Mouse (Mus musculus): ENCODE results near the gene Vnn1. TPM values are rescaled to one million over a fixed set of nuclear protein-coding genes. Genes with fewer than 3 reads are reported as not detected.
A peak's percentile ranks its signal among the peaks of the same experiment; 100 is the strongest.

Gene Vnn1
- under 1 TPM in 1 of 2 experiments, not detected in 1; 0.14 TPM for total RNA-seq (2021)
- long read RNA-seq, experiment 1, result 0 reads
- long read RNA-seq, experiment 2, result 0 reads

DNA sequence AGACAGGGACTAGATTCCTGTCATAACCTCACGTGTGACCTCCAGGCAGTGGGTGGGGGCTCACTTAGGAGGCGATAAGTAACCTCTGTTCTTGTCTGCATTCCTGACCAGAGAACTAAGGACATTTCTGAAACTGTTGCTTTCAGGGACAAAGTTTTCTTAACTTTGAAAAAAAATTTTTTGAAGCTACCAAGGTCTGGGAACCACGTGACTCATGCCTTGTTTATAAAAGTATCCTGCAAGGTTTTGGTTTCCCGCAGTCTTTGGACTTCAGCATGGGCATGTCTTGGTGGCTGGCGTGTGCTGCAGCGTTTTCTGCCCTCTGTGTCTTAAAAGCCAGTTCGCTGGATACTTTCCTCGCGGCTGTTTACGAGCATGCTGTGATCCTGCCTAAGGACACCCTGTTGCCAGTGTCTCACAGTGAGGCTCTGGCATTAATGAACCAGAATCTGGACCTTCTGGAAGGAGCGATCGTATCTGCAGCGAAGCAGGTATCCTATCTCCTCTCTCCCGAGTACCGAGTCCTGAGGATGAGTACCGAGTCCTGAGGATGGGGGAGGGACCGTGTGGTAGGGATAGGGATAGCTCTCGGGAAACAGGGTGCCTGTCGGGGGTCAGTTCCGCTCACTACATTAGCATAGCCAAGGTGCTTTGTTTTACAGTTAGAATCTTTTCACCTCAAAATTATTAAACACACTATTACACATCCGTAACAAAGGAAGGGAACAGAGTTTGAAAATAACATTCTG, at the start of gene Vnn1:
Gene Vnn1, plus strand, starts transcription at position 88 of the 749 bp plus-strand sequence.
- intact Hi-C loops (cut with DNase I), result no loop called here
- Histone ChIP-seq H3K27ac (no peak within 1 kb of the TSS), H3K4me3 (peak within 1 kb of the TSS; percentile 17)
- no peak for TF ChIP-seq CTCF (IDR thresholded peaks at IDR 0.05)
- DNase-seq (ENCODE audit: extremely low spot score in 1 of 2, low spot score in 2 of 2), result no peak

DNA sequence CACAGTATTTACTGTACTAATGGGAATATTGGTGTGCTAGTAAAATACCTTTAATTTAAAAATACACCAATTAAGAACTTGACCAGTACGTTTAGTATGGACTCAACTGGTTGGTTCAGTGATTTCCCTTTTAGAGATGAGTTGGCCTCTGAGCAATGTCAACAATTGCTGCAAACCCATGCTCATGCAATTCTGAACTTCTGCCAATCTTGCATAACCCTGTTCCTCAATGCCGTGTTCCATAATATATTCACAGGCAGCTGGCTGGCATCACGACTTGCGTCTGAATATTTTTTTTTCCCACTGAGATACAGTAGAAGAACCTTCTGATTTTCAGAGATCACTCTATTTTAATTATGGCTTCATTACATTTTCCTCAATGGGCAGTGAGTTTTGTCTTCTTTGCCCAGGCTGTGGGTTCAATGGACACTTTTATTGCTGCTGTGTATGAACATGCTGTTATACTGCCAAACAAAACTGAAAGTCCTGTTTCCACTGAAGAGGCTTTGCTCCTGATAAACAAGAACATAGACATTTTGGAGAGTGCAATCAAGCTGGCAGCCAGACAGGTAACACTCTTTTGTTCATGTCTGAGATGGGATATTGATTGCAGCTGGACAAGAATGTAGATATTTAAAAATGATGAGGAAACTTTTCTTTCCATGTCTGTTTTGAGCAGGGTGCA, 43.1 kb upstream of the Vnn1 start, which contains the start of gene Vnn3:
Gene Vnn3, plus strand, starts transcription at position 235 of the 685 bp plus-strand sequence.
- DNase-seq (ENCODE audit: extremely low spot score in 1 of 2, low spot score in 2 of 2), result no peak
- intact Hi-C loops (cut with DNase I), result no loop called here
- Histone ChIP-seq H3K4me3 (no peak within 1 kb of the TSS), H3K27ac (no peak within 1 kb of the TSS)
- no peak for TF ChIP-seq CTCF (IDR thresholded peaks at IDR 0.05)

GRCm38 (mm10) chr10:23852096-23852495, 42.4 kb upstream of the Vnn1 start:
- DNase-seq (ENCODE audit: extremely low spot score in 1 of 2, low spot score in 2 of 2), result no peak
- Histone ChIP-seq H3K4me3 (no peak overlapping the region), H3K27ac (no peak overlapping the region)
- intact Hi-C loops (cut with DNase I), result no loop called here
- TF ChIP-seq CTCF (IDR thresholded peaks at IDR 0.05), result no peak

- no peak overlapping the region for H3K27ac ChIP-seq
- intact Hi-C loops (cut with DNase I), result no loop called here
- no peak for DNase-seq (ENCODE audit: extremely low spot score in 1 of 2, low spot score in 2 of 2)
- TF ChIP-seq CTCF (IDR thresholded peaks at IDR 0.05), result no peak
- H3K4me3 ChIP-seq, result no peak overlapping the region
Observed at GRCm38 (mm10) chr10:23864362-23865312, 29.9 kb upstream of the Vnn1 start.

- intact Hi-C loops (cut with DNase I), result no loop called here
- DNase-seq (ENCODE audit: extremely low spot score in 1 of 2, low spot score in 2 of 2), result no peak
- Histone ChIP-seq H3K27ac (no peak overlapping the region), H3K4me3 (no peak overlapping the region)
- TF ChIP-seq CTCF (IDR thresholded peaks at IDR 0.05), result peak; percentile 40
Observed at GRCm38 (mm10) chr10:23880695-23881094, 13.8 kb upstream of the Vnn1 start.

GRCm38 (mm10) chr10:23884910-23885309, 9.6 kb upstream of the Vnn1 start:
- DNase-seq (ENCODE audit: extremely low spot score in 1 of 2, low spot score in 2 of 2), result no peak
- Histone ChIP-seq H3K4me3 (no peak overlapping the region), H3K27ac (no peak overlapping the region)
- intact Hi-C loops (cut with DNase I), result no loop called here
- no peak for TF ChIP-seq CTCF (IDR thresholded peaks at IDR 0.05)

DNA sequence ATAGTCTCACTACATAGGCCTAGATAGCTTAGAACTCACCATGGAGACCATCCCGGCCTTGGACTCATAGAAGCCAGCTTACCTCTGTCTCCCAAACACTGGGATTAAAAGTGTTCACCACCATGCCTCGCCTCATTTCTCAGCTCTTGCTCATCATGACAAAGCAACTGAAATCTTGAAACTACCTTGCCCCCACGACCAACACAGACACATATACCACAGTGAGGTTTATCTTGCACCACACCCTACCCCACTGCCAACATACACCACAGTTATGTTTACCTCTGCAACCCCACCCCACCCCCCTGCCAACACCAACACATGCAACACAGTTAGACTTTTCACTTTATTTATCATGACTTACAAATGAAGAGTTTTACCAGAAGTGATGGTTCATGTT, 8.4 kb upstream of the Vnn1 start:
- no peak for TF ChIP-seq CTCF (IDR thresholded peaks at IDR 0.05)
- Histone ChIP-seq H3K27ac (no peak overlapping the region), H3K4me3 (no peak overlapping the region)
- DNase-seq (ENCODE audit: extremely low spot score in 1 of 2, low spot score in 2 of 2), result no peak
- intact Hi-C loops (cut with DNase I), result no loop called here

DNA sequence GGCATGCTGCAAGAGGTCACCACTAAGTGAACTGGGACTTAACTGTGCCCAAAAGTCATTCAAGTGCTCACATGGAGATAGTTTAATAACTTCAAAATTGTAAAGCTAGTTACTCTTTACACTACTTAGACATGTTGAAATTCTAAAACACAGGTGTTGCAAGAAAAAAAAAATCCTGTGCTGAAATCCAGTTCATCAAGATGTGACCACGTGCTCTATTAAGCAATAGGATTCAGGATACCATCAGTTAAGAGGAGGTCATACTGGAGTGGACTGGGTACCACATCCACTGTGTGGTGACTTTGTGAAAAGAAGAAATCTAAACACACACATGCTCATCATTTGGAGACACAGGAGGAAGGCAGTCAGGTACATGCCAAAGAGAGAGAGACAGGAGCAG, 1.5 kb upstream of the Vnn1 start:
- intact Hi-C loops (cut with DNase I), result no loop called here
- H3K27ac ChIP-seq, result no peak overlapping the region
- TF ChIP-seq CTCF (IDR thresholded peaks at IDR 0.05), result no peak
- no peak for DNase-seq (ENCODE audit: extremely low spot score in 1 of 2, low spot score in 2 of 2)
- no peak overlapping the region for H3K4me3 ChIP-seq

- intact Hi-C loops (cut with DNase I), result no loop called here
- H3K4me3 ChIP-seq, result no peak overlapping the region
- TF ChIP-seq CTCF (IDR thresholded peaks at IDR 0.05), result no peak
- DNase-seq (ENCODE audit: extremely low spot score in 1 of 2, low spot score in 2 of 2), result no peak
- H3K27ac ChIP-seq, result no peak overlapping the region
Observed at GRCm38 (mm10) chr10:23895376-23895775, 888 bp downstream of the Vnn1 start.

DNA sequence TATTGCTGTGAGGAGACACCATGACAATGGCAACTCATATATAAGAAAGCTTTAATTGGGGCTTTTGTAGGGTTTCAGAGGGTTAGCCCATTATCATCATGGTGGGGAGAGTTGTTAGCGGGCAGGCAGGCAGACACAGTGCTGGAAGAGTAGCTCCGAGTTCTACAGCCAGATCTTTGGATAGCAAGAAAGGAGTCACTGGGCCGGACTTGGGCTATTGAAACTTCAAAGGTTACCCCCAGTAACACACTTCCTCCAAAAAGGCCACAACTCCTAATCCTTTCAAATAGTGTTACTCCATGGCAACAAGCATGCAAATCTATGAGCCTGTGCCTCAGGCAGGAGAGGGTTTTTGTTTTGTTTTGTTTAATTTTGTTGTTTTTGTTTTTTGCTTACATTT, 6.6 kb downstream of the Vnn1 start:
- H3K4me3 ChIP-seq, result no peak overlapping the region
- TF ChIP-seq CTCF (IDR thresholded peaks at IDR 0.05), result no peak
- H3K27ac ChIP-seq, result no peak overlapping the region
- no peak for DNase-seq (ENCODE audit: extremely low spot score in 1 of 2, low spot score in 2 of 2)
- intact Hi-C loops (cut with DNase I), result no loop called here

DNA sequence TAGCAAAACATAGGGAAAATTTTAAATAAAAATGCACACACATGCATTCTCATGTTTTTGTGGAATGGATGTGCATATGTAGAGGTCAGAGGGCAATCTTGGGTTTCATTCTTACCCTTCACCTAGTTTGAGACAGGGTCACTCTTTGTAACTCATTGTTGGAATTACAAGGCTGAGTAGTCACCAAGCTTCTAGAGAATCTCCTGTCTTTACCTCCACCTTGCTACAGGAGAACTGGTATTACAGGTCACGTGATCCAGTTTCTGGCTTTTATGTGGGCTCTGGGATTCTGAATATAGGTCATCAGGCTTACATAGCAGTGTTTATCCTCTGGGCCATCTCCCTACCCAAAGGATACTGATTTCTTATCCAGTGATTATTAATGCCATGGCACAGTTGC, 11.2 kb downstream of the Vnn1 start:
- no peak overlapping the region for H3K4me3 ChIP-seq
- H3K27ac ChIP-seq, result no peak overlapping the region
- no peak for DNase-seq (ENCODE audit: extremely low spot score in 1 of 2, low spot score in 2 of 2)
- no peak for TF ChIP-seq CTCF (IDR thresholded peaks at IDR 0.05)
- intact Hi-C loops (cut with DNase I), result no loop called here

GRCm38 (mm10) chr10:23920056-23920455, 25.6 kb downstream of the Vnn1 start, which contains the start of gene Taar1:
Gene Taar1 (plus strand): TSS chr10:23920356.
- intact Hi-C loops (cut with DNase I), result no loop called here
- no peak within 1 kb of the TSS for H3K27ac ChIP-seq
- no peak for DNase-seq (ENCODE audit: extremely low spot score in 1 of 2, low spot score in 2 of 2)
- TF ChIP-seq CTCF (IDR thresholded peaks at IDR 0.05), result no peak
- no peak within 1 kb of the TSS for H3K4me3 ChIP-seq

Data from left cerebral cortex, adult 2 months (tissue).